Mouse (Mus musculus) gastrocnemius, postnatal 4 days (tissue): ENCODE results near the gene Hoxb1. TPM values are rescaled to one million over a fixed set of nuclear protein-coding genes. Genes with fewer than 3 reads are reported as not detected.

Experiments
- DNase-seq, 2 experiments: peaks; one replicate each; pipeline ENCODE4 v3.0.0; 2021 to 2022; ENCODE audit warnings: low spot score in 2 of 2, mixed read lengths in 2 of 2
- microRNA-seq: library from miRNA; unstranded; fragments of <30 nt; microRNA quantifications from one replicate; pipeline ENCODE4 v1.2.0, GENCODE M21; 2021
- total RNA-seq, 2 experiments: library from RNA; stranded (reverse); gene quantifications; 2 replicates each; pipeline ENCODE4 v1.2.3; 2021

Hoxb1 gene
- total RNA-seq, 2 experiments from 2014 or later = not detected

GRCm38 (mm10) chr11:96396772-96397626, 31.4 kb downstream of the Hoxb1 start:
- DNase-seq = no peak

- DNase-seq = no peak
Measured at GRCm38 (mm10) chr11:96397806-96398335, 32.3 kb downstream of the Hoxb1 start.

GRCm38 (mm10) chr11:96399923-96400322, 34.4 kb downstream of the Hoxb1 start:
- DNase-seq = no peak

GRCm38 (mm10) chr11:96404016-96404604, 38.6 kb downstream of the Hoxb1 start:
- no peak for DNase-seq

- DNase-seq = no peak
Measured at GRCm38 (mm10) chr11:96404831-96405230, 39.3 kb downstream of the Hoxb1 start.

- no peak for DNase-seq
Measured at GRCm38 (mm10) chr11:96405541-96405940, 40.0 kb downstream of the Hoxb1 start.

- peak; percentile 67 to 80 for DNase-seq
Measured at GRCm38 (mm10) chr11:96407191-96408072, 41.9 kb downstream of the Hoxb1 start.

- no peak for DNase-seq
Measured at GRCm38 (mm10) chr11:96408234-96409010, 42.9 kb downstream of the Hoxb1 start.

- DNase-seq = no peak
Measured at GRCm38 (mm10) chr11:96411019-96411418, 45.5 kb downstream of the Hoxb1 start.

GRCm38 (mm10) chr11:96411934-96412333, 46.4 kb downstream of the Hoxb1 start:
- no peak for DNase-seq

- no peak for DNase-seq
Measured at GRCm38 (mm10) chr11:96412941-96413491, 47.5 kb downstream of the Hoxb1 start.

GRCm38 (mm10) chr11:96413527-96413926, 48.0 kb downstream of the Hoxb1 start:
- DNase-seq = peak; percentile 62 to 84

- DNase-seq = peak in 1 of 2 experiments; percentile 49
Measured at GRCm38 (mm10) chr11:96414002-96414401, 48.5 kb downstream of the Hoxb1 start.

Small RNAs within 50 kb of the gene (microRNA-seq; reads per million reads assigned to microRNA genes)
- 1,663 reads per million, percentile 81 among the genes with 10 or more reads in this experiment for gene Mir10a

Other genes with a start within 250 kb of the Hoxb1 start
- not detected for gene Ttll6, start 232.0 kb upstream of the Hoxb1 start, total RNA-seq
- gene Hoxb13, start 171.4 kb upstream of the Hoxb1 start, total RNA-seq = not detected
- 1 to 10 TPM; 1.1 to 1.5 TPM for gene Hoxb9, start 94.3 kb upstream of the Hoxb1 start, total RNA-seq
- gene Hoxb8, start 83.8 kb upstream of the Hoxb1 start, total RNA-seq = 1 to 10 TPM in 1 of 2 experiments, under 1 TPM in 1; 0.98 to 1.3 TPM
- 1 to 10 TPM; 1.8 to 2.1 TPM for gene Hoxb7, start 79.1 kb upstream of the Hoxb1 start, total RNA-seq
- gene Hoxb6, start 73.3 kb upstream of the Hoxb1 start, total RNA-seq = 1 to 10 TPM in 1 of 2 experiments, under 1 TPM in 1; 0.62 to 1.3 TPM
- 1 to 10 TPM in 1 of 2 experiments, under 1 TPM in 1; 0.80 to 1.1 TPM for gene Hoxb5, start 62.4 kb upstream of the Hoxb1 start, total RNA-seq
- under 1 TPM; 0.57 to 0.91 TPM for gene Hoxb4, start 47.5 kb upstream of the Hoxb1 start, total RNA-seq
- gene Hoxb3, start 42.4 kb upstream of the Hoxb1 start, total RNA-seq = 1 to 10 TPM; 1.0 to 1.3 TPM
- under 1 TPM; 0.44 to 0.93 TPM for gene Hoxb2, start 15.2 kb upstream of the Hoxb1 start, total RNA-seq
- under 1 TPM in 1 of 2 experiments, not detected in 1; 0.39 TPM for gene Skap1, start 98.8 kb downstream of the Hoxb1 start, total RNA-seq